Mouse (Mus musculus) C3H10T1/2 (cell line): ENCODE data around the gene Bfsp1. TPM values are rescaled to one million over a fixed set of nuclear protein-coding genes. Genes with fewer than 3 reads are reported as not detected.

Experiments used
- polyA plus RNA-seq, 2 experiments: library from polyadenylated mRNA; unstranded; fragments of >200 nt; fragmentation: generic; extraction: Trizol; gene quantifications; one replicate each; pipeline ENCODE4 v1.2.1; 2012; ENCODE audit warnings: missing spikeins in 2 of 2

Gene Bfsp1
- polyA plus RNA-seq: under 1 TPM; 0.04 to 0.21 TPM

DNA sequence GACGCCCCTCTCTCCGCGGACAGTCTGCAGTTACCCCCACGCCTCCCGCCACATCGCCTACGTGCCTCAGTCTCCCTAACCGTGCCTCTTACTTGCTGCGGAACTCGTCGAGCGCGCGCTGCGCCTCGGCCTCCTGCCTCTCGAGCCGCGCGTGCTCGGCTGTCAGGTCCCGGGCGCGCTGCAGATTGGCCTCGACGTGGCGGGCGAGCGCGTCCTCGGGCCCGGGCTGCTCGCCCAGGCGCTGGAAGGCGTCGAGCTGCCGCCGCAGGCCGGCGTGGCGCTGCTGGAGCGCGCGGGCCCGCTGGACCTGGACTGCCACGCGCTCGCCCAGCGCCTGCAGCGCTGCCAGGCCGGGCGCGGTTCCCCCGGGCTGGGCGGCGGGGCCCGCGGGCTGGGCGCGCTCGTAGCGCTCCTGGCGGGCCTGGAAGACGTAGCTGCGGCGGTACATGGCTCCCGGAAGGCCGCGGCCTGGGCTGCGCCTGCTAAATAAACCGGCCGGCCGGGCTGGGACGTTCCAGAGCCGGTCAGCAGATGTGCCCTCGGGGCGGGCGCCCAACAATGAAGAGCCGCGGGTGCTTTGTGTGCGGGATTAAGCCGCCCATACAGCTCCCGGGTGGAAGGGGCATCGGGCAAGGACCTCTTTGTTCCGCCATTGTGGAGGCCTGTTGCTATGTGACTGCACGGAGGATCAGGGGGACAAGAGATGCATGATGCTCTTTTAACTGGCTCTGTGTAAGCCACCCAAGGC lies at the start of gene Bfsp1:
Gene Bfsp1, minus strand, starts transcription at position 690 of the 748 bp plus-strand sequence.

Other genes starting within 250 kb of the Bfsp1 start
- 100 to 1,000 TPM in 1 of 2 experiments, 10 to 100 TPM in 1; 33.2 to 144 TPM for gene Dstn, start 52.1 kb upstream of the Bfsp1 start, polyA plus RNA-seq
- 100 to 1,000 TPM in 1 of 2 experiments, 10 to 100 TPM in 1; 46.9 to 163 TPM for gene Rrbp1, start 148.1 kb upstream of the Bfsp1 start, polyA plus RNA-seq
- not detected for gene Banf2, start 169.9 kb upstream of the Bfsp1 start, polyA plus RNA-seq